Mouse (Mus musculus) lung, postnatal 0 days (tissue): ENCODE results near the gene Kctd19.

Source experiments
- CTCF ChIP-seq: IDR thresholded peaks from 2 replicates; pipeline ENCODE4 v1.5.1; 2016; ENCODE audit warnings: antibody characterized with exemption, mild to moderate bottlenecking
- EP300 ChIP-seq: IDR thresholded peaks from 2 replicates; pipeline ENCODE4 v1.6.1; 2016; ENCODE audit warnings: antibody characterized with exemption, mild to moderate bottlenecking, control low read depth

- TF ChIP-seq CTCF (peak; percentile 15; the same call in 1 of the 2 replicates), EP300 (no peak)
Observed at GRCm38 (mm10) chr8:105384070-105384469, 29.2 kb downstream of the Kctd19 start.
